Mouse (Mus musculus): ENCODE results near the gene Grem1. TPM values are rescaled to one million over a fixed set of nuclear protein-coding genes. Genes with fewer than 3 reads are reported as not detected.

Gene Grem1
- 10 to 100 TPM in 1 of 2 experiments, 1 to 10 TPM in 1; 6.0 to 10.5 TPM for polyA plus RNA-seq (2012; fragmentation: generic; extraction: Trizol)

GRCm38 (mm10) chr2:113758311-113759161, at the start of gene Grem1:
Grem1 (minus strand) TSS chr2:113758646.

Other genes starting within 250 kb of the Grem1 start
- gene Scg5, start 70.5 kb upstream of the Grem1 start, polyA plus RNA-seq (2012; fragmentation: generic; extraction: Trizol), result under 1 TPM; 0.71 to 0.81 TPM
- gene Arhgap11a, start 90.0 kb upstream of the Grem1 start, polyA plus RNA-seq (2012; fragmentation: generic; extraction: Trizol), result 1 to 10 TPM in 1 of 2 experiments, under 1 TPM in 1; 0.53 to 8.9 TPM

Data from C3H10T1/2 (cell line).